Mouse (Mus musculus): ENCODE data around the gene Stx8. TPM values are rescaled to one million over a fixed set of nuclear protein-coding genes. Genes with fewer than 3 reads are reported as not detected.

Gene Stx8
- total and polyA plus RNA-seq, 2 experiments from 2014 or later, result 10.8 to 65.8 TPM

DNA sequence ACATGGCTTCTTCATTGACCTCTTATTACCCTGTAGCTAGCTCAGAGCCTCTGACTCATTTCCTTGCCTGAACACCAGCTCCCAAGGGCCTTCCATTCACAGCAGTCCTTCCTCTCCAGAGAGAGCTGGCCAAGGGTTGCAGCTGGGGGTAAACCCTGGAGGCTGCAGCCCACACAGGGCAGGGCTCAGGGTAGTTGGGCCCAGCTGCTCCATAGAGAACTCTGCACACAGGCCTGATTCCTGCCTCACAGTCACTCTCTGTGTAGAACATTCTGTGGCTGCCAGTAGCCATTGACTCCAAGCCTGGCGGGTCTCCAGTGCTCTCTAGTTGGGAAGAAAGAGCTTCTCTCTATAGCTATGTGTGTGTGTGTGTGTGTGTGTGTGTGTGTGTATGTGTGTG lies 64.8 kb downstream of the Stx8 start:
- Histone ChIP-seq H3K9ac (replicated peaks; ENCODE audit: low read length) (no peak overlapping the region), H3K4me2 (ENCODE audit: low read depth, low read length) (no peak overlapping the region), H3K4me3 (ENCODE audit: low read length) (no peak overlapping the region), H3K9me3 (ENCODE audit: low read length) (no peaks in the 10 kb centered on the region), H3K27me3 (ENCODE audit: insufficient read depth, low read length) (no peaks in the 10 kb centered on the region), H3K36me3 (ENCODE audit: insufficient read depth, low read length) (no peaks in the 10 kb centered on the region), H3K4me1 (ENCODE audit: insufficient read depth, low read length) (no peaks in the 10 kb centered on the region), H3K27ac (peak overlapping the region; percentile 51; the same call in 1 of the 2 replicates)
- WGBS, result 68% methylated on average over 1 of the region's 1 CpGs
- no peak for TF ChIP-seq CTCF (IDR thresholded peaks at IDR 0.05; ENCODE audit: low read depth)
- peak; percentile 88; the same call in 1 of the 2 replicates for ATAC-seq
- DNase-seq (ENCODE audit: low spot score), result peak; percentile 73

DNA sequence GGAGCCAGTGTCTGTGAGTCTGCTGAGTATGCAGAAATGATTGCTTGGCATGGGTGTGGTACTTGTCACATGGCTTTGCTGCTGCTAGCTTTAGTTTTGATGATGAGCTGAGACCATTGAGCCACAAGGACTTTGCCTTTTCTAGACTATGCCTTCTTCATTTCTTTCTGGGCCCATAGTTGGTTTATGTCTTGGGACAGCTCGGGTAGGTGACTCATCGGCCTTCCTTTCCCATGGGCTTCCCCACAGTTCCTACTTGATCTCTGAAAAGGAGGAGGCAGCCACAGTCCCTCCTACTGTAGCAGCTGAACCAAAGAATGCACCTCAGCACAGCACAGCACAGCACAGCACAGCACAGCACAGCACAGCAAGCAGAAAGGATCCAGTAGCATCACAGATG lies 66.5 kb downstream of the Stx8 start:
- ATAC-seq (no peak), DNase-seq (ENCODE audit: low spot score) (no peak)
- Histone ChIP-seq H3K36me3 (ENCODE audit: insufficient read depth, low read length) (no peaks in the 10 kb centered on the region), H3K4me3 (ENCODE audit: low read length) (no peak overlapping the region), H3K4me1 (ENCODE audit: insufficient read depth, low read length) (peaks cover 5% of the 10 kb centered on the region; the same call in 1 of the 2 replicates), H3K27me3 (ENCODE audit: insufficient read depth, low read length) (no peaks in the 10 kb centered on the region), H3K9ac (replicated peaks; ENCODE audit: low read length) (no peak overlapping the region), H3K4me2 (ENCODE audit: low read depth, low read length) (no peak overlapping the region), H3K27ac (no peak overlapping the region), H3K9me3 (ENCODE audit: low read length) (no peaks in the 10 kb centered on the region)
- TF ChIP-seq CTCF (IDR thresholded peaks at IDR 0.05; ENCODE audit: low read depth), result no peak
- 87% methylated on average over 2 of the region's 2 CpGs for WGBS

DNA sequence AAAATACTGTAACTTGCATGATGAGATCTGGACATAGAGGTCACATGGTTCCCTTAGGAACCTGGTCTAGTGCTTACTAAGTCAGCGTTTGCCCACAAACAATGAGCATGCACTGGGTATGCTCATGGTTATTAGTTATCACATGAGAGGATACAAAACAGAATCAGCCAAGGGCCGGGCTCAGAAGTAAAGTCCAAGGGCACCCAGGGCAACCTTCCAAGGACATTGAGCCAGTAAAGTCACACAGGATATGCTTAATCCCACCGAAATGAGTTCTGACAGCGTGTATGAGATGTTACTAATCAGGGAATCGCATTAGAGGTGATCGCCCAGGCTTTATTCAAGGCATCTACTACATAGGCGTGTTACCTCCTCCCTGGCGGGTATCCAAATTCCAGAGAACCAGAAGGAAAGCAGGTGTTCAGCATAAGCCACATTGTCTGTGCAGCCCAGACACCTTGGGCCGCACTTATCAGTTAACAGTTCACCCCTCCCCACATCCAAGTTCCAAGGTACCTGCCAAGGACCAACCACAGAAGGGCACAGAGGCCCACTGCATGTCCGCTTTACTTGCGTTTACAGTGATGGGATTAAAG lies 67.4 kb downstream of the Stx8 start:
- TF ChIP-seq CTCF (IDR thresholded peaks at IDR 0.05; ENCODE audit: low read depth), result no peak
- ATAC-seq (no peak), DNase-seq (ENCODE audit: low spot score) (no peak)
- Histone ChIP-seq H3K4me1 (ENCODE audit: insufficient read depth, low read length) (peaks cover 5% of the 10 kb centered on the region; the same call in 1 of the 2 replicates), H3K27ac (no peak overlapping the region), H3K27me3 (ENCODE audit: insufficient read depth, low read length) (no peaks in the 10 kb centered on the region), H3K9ac (replicated peaks; ENCODE audit: low read length) (no peak overlapping the region), H3K4me3 (ENCODE audit: low read length) (no peak overlapping the region), H3K4me2 (ENCODE audit: low read depth, low read length) (no peak overlapping the region), H3K36me3 (ENCODE audit: insufficient read depth, low read length) (no peaks in the 10 kb centered on the region), H3K9me3 (ENCODE audit: low read length) (no peaks in the 10 kb centered on the region)
- 81% methylated on average over 11 of the region's 11 CpGs for WGBS

GRCm38 (mm10) chr11:68034422-68034821 lies 68.4 kb downstream of the Stx8 start:
- WGBS, result 96% methylated on average over 5 of the region's 5 CpGs
- H3K9me3 ChIP-seq (ENCODE audit: low read length), result no peaks in the 10 kb centered on the region

DNA sequence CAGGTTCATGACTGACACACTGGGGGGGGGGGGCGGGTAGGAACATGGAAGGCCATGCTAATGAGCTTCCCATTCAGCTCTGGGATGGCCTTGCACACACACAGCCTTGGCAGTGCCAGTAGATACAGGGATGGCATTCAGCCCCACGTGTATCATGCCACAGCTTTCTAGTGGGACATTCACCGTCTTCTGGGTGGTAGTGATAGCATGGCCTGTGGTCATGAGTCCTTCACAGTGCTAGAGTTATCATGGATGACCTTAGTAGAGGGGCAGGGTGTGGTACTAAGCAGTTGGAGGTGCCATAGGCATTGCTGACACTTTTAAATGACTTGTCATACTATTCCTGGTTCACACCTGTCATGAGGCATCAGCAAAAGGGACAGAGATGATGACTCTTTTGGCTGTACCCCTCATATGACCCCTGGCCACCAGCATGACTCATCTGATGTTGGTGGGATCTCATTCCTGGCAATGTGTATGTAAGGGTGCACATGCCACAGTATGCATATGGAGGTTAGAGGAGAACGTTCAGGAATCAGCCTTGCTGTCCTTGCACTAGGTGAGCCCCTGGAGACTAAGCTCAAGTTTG lies 69.4 kb downstream of the Stx8 start:
- no peaks in the 10 kb centered on the region for H3K36me3 ChIP-seq (ENCODE audit: insufficient read depth, low read length)
- no peaks in the 10 kb centered on the region for H3K9me3 ChIP-seq (ENCODE audit: low read length)
- WGBS, result 81% methylated on average over 4 of the region's 4 CpGs
- H3K4me2 ChIP-seq (ENCODE audit: low read depth, low read length), result no peak overlapping the region
- ATAC-seq, result no peak
- H3K27ac ChIP-seq, result no peak overlapping the region
- no peak overlapping the region for H3K9ac ChIP-seq (replicated peaks; ENCODE audit: low read length)
- H3K4me1 ChIP-seq (ENCODE audit: insufficient read depth, low read length), result peaks cover 5% of the 10 kb centered on the region; the same call in 1 of the 2 replicates
- no peak overlapping the region for H3K4me3 ChIP-seq (ENCODE audit: low read length)
- H3K27me3 ChIP-seq (ENCODE audit: insufficient read depth, low read length), result no peaks in the 10 kb centered on the region
- no peak for TF ChIP-seq CTCF (IDR thresholded peaks at IDR 0.05; ENCODE audit: low read depth)
- DNase-seq (ENCODE audit: low spot score), result no peak

More at GRCm38 (mm10) chr11:68034422-68034821, 68.4 kb downstream of the Stx8 start:
- Histone ChIP-seq H3K4me3 (ENCODE audit: low read length) (no peak overlapping the region), H3K4me1 (ENCODE audit: insufficient read depth, low read length) (peaks cover 5% of the 10 kb centered on the region; the same call in 1 of the 2 replicates), H3K27ac (no peak overlapping the region), H3K27me3 (ENCODE audit: insufficient read depth, low read length) (no peaks in the 10 kb centered on the region), H3K36me3 (ENCODE audit: insufficient read depth, low read length) (no peaks in the 10 kb centered on the region), H3K9ac (replicated peaks; ENCODE audit: low read length) (no peak overlapping the region), H3K4me2 (ENCODE audit: low read depth, low read length) (no peak overlapping the region)
- no peak for ATAC-seq
- no peak for DNase-seq (ENCODE audit: low spot score)
- TF ChIP-seq CTCF (IDR thresholded peaks at IDR 0.05; ENCODE audit: low read depth), result no peak

DNA sequence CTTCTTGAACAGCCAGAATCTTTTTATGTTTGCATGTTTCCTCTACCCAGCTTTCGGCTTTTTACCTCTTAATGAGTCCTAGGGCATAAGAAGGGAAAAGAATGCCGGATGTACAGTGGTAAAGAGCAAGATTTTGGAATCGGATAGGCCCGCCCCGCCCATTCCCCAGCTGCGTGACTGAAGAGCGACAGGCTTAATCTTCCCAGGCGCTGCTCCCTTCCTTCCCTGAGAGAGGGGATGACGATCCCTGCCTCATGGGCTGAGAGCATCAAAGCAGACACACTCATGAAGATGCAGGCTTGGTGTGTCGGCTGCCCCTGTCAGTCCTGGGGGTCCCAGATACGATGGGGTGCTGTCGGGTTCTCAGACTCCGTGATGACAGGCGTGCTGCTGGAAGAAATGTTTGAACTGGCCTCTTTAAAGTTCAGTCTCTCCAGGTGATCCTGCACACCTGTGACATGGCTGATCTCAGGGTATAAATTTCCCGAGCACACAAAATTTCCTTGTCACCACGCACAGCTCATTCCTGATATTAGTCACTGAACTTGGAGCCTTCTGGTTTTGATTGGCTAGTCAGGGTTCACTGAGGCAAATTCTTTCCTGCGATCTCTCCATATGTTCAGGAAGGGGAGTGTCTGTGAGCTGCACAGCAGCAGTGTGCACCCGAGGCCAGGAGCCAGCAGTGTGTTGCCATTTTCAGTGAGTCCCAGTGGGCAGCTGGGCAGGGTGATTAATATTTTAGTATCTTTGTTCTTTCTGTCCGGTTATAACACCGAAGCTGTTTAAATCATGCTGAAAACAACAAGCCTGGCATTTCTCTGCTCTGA lies 70.4 kb downstream of the Stx8 start:
- H3K4me2 ChIP-seq (ENCODE audit: low read depth, low read length), result no peak overlapping the region
- DNase-seq (ENCODE audit: low spot score) (no peak), ATAC-seq (no peak)
- no peak overlapping the region for H3K4me3 ChIP-seq (ENCODE audit: low read length)
- H3K9me3 ChIP-seq (ENCODE audit: low read length), result no peaks in the 10 kb centered on the region
- no peak for TF ChIP-seq CTCF (IDR thresholded peaks at IDR 0.05; ENCODE audit: low read depth)
- H3K27ac ChIP-seq, result 0 out of 2 replicates have a peak overlapping the region, but pooled peaks have one; percentile 15
- 64% methylated on average over 20 of the region's 20 CpGs for WGBS
- H3K36me3 ChIP-seq (ENCODE audit: insufficient read depth, low read length), result no peaks in the 10 kb centered on the region
- peaks cover 5% of the 10 kb centered on the region; the same call in 1 of the 2 replicates for H3K4me1 ChIP-seq (ENCODE audit: insufficient read depth, low read length)
- no peaks in the 10 kb centered on the region for H3K27me3 ChIP-seq (ENCODE audit: insufficient read depth, low read length)
- H3K9ac ChIP-seq (replicated peaks; ENCODE audit: low read length), result no peak overlapping the region

All from hindbrain, postnatal 0 days (tissue).